Mouse (Mus musculus) testis, postnatal 10 days (tissue): Measurements from ENCODE around the gene Lipc.

ENCODE experiments used
- DNase-seq: peaks from one replicate; pipeline ENCODE4 v3.0.0; 2021; ENCODE audit warnings: low spot score

Gene Lipc

DNA sequence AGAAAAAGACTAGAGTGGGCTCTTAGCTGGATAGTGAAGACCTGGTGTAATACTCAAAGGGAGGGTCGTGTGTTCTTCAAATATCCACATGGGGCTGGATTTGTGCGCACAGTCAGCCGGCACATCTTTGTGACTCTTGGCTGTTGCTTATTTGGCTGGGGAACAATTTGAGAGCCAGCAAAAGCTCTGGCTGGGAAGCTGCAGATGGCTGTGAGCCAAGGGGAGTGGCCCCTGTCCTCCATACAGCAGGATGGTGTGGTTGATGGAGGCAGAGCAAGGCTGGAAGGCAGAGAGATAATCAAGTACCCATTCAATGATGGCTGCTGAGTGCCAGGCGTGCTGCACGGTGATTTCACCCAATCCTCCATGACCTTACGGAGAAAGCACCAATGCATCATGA lies 96.2 kb downstream of the Lipc start:
- peak; percentile 62 for DNase-seq

DNA sequence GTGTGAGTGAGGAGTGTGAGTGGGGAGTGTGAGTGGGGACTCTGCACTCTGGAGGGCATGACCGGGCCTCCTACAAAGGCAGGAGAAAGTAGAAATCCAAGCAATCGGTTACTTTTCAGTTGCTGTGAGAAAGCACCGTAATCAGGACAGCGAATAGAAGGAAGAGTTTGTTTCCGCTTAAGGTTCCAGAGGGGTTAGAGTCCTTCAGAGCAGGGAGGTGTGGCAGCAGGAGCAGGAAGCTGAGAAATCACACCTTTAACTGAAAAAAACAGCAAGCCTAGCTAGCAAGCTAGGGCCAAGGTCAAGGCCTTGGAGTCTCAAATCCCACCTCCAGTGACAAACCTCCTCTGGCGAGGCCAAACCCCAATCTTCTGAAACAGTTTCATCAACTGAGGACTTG lies 97.1 kb downstream of the Lipc start:
- no peak for DNase-seq

DNA sequence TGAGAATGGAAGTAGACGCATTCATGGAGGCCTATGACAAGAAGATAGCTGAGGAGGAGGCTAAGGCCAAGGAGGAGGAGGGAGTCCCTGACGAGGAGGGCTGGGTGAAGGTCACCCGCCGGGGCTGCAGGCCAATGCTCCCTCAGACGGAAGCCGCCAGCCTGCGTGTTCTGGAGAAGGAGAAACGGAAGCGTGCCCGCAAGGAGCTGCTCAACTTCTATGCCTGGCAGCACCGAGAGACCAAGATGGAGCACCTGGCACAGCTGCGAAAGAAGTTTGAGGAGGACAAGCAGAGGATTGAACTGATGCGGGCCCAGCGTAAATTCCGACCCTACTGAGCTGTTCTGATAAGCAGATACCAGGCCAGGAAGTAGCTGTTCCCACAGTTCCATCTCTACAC lies 98.9 kb downstream of the Lipc start:
- DNase-seq, result peak; percentile 61

DNA sequence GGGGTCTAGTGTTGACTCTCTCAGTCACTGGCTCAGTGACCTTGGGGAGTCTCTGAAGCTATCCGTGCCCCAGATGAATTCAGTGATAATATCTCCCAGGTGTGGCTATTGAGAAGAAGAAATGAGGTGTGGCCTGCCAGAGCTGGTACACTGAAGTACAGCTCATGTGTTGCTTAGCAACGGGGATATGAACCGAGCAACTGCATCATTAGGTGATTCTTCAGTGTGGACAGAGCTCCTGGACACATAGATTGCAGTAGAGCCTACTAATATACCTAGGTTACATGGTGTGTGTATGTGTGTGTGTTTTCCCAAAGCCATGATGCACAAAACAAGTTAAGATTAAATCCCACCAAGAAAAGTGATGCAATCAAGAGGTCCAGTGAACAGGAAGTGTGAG lies 100.5 kb downstream of the Lipc start:
- no peak for DNase-seq

DNA sequence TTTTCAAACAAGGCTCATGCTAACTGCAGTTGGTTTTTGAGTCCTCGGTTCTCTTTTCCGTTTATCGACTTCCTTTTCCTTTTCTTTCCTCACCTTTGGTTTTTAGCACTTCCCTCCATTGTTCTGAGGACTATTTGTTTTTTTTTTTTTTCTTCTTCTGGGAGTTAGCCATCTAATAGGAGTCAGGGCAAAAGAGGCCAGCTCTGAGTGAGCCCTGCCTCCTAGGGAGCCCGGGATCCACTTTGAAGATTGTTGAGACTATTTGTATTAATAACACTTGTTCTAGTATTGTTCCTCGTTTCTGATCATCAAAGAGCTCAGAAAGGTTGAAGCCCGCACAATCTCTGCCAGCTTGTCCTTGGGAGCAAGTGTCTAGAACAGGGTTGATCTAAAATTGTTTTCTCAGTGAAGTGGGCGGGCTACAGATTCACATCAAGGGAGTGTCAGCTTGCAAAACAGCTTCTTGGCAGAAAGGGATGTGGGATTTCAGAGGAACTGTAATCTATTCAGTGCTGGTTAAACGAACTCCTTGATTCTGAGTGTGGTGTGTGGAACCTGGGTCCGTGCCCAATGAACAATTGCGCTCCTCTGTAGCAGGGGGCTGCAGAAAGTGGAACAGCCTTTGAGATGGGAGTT lies 103.8 kb downstream of the Lipc start:
- DNase-seq, result no peak

DNA sequence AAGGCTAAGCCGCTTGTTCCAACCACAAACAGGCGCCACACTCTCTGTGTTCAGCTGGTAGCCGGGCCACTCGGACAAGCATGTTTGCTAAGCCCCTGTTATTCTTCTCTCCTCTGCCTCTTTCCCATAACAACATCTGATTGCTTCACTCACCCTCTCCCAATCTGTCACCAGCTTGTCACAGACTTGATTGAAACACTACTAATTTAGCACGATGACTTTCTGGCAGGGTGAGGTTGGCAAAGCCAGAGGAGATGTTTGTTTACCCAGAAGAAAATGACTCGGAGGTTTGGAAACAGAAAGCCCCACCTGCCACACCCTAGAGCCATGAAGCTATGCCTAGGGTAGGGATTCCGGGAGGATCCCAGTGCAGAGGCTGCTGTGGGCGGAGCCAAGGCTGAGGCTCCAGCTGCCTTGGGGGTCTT lies 104.4 kb downstream of the Lipc start:
- DNase-seq, result no peak

DNA sequence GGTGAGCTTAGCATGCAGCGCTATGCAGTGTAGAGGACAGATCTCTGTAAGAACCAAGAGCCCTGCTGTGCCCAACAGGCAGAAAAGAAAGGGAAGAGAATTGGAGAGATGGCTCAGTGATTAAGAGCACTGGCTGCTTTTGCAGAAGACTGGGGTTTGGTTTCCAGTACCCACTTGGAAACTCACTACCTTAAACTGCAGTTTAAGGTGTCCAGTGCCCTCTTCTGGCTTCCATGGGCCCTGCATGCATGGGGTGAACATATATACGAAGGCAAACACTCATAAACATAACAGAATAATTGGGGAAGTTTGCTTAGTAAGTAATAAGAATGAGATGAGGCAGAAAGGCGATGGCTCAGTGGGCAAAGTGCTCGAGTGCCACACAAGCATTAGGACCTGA lies 108.8 kb downstream of the Lipc start:
- no peak for DNase-seq

DNA sequence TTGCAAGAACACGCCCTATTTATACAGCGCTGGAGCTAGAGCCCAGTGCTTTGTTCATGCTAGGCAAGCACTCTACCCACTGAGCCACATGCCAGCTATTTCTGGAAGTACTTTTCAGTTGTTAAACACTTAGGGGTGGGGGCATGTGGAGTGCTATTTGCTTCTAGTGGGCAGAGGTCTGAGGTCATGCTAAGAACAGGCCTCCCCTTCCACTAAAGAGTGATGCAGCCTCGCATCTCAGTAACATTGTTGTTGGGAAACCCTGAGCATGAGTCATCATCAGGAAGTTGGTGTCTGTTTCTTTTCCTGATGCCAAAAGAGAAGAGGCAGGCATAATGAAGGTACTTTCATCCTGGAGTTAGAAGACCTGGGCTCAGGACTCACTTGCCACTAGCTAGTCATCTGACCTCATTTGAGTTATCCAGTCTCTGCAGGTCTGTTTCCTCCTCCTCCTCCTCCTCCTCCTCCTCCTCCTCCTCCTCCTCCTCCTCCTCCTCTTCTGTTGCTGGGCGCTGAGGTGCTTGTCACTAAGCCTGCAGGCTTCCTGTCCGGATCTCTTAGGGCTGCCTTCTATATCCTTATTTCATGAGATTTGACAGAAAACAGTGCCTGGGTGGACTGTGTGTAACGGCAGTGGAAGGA lies 109.6 kb downstream of the Lipc start:
- no peak for DNase-seq

DNA sequence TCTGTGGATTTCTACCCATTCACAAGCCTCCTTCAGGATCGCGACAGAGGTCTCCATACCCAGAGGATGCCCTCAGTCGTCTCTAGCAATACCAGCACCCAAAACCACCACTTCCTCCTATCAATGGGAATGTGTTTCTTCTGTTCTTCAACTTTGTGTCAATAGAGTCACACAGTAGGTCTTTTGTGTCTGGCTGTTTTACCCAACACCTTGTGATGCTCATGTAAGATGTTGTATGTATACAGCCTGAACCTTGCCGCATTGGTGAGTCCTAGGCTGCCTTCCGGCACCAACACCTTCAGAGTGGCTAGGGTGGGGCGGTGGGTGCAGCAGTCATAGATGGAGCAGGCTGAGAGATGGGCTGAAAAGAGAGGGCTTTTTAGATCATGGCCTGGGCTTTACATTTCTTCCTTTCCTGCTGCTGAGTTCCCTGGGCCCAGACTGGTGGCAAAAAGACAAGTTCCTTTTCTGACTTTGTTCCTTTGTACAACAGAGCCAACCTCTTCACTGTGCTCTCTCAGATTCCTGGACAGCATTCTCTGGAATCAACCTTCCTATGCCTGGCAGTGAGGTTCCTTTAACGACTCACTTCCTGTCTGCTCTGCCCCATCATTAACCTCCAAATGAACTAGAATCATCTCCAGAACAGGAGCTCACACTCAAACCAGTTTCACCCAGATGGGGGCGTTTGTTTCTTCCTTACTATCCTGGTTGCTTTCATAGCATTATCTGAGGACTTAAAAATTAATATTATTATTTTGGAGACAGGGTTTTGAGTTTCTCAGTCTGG lies 110.4 kb downstream of the Lipc start:
- no peak for DNase-seq

DNA sequence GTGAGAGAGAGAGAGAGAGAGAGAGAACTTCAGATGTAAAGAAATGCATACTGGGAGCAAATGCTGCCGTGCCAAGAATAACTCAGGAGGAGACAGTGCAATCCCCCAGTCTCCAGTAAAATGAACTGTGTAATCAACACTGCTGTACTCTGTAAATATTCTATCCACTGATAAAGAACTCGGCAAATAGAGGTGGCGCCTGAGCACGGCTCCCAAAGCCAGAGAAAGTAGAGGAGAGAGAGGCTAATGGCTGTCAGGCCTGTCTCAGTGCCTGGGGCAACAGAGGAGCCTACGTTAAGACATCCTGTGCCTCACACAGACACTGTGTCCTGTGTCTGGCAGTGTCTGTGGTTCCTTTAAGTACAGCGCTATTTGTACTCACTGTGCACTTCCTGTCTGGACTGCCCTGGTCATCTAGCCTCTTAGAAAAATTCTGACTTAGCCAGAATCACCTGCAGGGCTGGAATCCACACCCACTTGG lies 111.1 kb downstream of the Lipc start:
- DNase-seq, result no peak

DNA sequence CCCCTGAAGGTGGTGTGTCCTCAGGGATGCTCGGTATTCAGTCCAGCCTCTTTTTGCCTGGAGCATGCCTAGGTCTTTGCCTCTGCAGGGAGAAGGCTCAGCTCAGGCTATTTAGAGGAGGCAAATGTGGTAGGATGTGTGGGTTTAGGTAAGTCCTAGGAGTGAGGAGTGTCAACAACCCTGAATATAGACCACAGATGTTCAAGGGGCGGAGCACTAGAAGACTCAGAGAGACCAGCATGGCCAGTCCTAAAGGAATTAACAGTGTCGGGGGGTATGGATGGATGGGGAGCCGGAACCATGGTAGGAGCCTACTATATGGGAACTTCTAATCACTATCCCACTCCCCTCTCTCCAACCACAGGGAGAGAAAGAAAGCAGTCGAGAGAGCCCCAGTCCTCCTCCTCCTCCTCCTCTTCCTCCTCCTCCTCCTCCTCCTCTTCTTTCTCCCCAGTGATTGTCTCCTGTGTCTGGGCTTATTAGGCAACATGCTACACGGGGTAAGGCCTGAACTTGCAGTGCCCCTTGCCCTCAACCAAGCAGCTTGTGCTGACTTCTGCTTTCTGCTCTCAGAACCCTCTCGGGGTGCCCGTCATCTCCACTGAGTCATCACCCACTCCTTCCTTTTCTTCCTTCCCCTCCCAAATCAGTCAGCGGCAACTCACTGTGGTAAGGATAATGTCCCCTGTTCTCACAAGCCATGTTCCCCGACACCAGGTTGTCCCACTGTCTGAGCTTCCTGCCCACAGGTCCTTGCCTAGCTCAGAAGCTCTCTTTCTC lies 113.7 kb downstream of the Lipc start:
- no peak for DNase-seq

DNA sequence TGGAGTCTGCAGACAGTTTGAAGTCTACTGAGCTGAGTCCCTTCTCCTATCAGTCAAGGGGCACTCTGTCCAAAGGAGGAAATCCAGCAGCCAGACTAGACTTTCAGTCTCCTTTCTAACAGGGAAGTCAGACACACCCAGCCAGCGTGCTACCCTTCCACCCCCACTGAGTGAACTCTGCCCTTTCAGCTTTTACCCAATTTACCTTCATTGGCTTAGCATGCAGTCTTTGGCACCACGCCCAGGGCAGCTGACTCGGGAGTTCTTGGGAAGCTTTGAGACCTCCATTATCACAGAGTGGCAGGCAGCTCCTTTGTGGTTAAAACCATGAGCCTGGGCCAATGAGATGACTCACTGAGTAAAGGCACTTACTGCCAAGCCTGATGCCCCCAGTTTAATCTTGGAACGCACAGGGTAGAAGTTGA lies 117.3 kb downstream of the Lipc start:
- peak; percentile 76 for DNase-seq

DNA sequence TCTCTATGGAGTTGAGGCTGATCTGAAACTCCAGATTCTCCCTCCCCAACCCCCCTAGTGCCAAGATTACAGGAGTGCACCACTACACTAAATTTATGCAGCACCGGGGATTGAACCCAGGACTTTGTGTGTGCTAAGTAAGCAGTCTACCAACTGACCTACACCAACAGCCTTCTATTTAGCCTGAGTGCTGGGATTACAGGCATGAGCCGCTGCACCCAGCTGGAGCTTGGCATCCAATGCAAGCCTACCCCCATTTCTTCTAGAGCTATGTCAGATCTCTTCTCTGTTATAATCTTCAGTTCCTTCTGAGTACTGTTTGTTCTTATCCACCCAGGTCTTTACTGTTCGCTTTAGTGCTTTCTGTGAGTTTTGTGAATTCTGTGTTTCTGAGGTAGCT lies 117.8 kb downstream of the Lipc start:
- DNase-seq, result no peak

DNA sequence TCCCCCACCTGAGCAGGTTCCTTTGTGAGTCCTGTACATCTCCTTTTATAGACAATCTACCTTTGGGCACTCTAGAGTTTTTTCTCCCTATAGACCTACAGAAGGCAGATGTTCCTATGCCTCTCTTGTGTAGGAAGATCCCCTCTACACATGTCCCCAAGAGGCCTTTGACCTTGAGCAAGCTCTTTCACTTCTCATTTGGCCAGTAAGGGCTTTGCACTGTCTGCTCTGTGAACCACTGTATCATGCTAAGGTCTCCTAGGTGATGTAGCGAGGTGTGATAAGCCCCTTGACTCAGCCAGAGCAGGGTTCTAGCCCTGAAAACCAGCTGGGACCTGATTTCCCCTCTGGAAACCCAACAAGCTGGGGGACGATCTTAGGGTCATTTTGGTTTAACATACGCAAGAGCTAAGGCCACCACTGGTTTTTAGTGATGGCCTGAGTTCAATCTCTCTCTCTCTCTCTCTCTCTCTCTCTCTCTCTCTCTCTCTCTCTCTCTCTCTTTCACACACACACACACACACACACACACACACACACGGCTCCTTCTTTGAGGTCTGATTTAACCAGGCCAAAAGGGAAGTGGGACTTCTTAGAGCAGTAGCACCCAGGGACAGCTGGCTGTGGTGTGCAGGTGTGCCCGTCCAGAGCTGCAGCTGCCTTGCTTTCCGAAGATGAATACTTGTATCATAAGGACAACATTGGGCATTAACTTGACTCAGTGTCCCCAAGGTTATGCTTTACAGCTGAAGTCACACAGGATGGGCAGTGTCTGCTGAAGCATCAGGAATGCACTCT lies 118.7 kb downstream of the Lipc start:
- no peak for DNase-seq

DNA sequence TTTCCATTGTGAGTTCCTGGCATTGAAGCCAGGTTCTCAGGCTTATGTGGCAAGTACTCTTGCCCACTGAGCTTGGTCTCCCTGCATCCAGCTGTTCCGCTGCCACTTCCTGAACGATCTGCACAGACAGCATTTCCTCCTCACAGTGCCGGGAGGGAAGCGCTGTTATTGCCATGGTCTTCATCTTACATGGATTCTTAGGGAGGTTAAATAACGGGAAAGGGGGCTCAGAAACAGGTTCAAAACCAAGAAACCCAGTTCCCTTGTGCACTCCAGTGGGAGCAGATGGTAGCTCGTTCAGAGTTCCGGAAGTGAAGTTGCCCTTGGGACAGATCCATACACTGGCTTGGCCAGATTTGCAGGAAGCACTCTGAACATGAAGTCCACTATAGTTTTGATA lies 119.8 kb downstream of the Lipc start:
- DNase-seq, result no peak

DNA sequence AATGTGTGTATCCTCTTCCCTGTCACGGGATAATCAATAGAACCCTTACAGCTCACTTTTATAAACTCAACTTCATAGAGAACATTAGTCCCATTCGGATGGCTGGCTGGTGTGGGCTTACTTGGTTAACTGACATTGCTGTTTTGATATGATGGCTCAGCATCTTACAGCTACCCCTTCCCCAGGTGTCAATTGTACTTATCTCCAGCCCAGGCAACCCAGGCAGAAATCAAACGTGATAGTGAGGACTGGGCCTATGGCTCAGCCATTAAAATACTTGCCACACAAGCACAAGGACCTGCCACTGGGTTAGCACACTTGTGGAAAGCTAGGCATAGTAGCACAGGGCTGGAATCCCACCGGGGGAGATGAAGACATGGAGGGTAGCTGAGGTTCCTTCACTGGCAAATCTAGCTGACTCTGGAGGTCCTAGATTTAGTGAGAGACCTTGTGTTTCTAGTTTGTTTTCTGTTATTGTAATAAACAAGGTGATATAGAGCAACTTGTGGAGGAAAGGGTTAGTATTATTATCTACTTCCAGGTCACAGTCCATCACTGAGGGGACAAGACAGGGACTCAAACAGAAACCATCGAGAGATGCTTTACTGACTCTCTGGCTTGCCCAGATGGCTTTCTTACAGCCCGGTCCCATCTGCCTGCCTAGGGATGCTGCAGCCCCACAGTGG lies 121.0 kb downstream of the Lipc start:
- no peak for DNase-seq

DNA sequence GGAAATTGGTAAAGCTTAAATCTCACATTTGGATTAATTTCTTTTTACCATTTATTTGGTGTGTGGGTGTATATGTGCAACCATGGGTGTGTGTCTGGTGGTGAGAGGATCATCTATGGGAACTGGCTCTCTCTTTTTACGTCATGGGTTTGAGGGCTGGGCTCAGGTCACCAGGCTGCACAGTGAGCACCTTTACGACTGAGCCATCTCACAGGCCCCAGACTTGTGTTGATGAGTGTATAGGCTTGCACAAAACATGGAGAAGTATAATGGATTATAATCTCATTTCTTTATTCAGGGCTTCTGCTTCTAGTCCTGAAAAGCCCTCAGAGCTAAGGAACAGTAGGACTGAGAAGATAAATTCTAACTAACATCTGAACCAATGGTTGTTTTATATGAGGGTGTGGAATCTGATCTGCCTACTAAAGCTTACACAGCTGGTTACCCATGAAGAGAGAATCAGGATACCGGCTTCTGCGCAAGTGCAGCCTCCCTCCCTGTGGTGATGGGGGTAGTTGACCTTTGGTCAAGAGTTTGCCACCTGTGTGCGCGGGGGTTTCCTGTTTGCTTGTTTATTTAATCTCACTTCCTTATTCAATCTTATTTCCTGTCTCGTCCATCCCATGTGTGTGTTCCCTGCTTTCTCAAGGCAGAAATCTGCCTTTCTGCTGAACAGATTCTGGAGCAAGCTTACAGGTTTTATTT lies 122.1 kb downstream of the Lipc start:
- DNase-seq, result no peak

DNA sequence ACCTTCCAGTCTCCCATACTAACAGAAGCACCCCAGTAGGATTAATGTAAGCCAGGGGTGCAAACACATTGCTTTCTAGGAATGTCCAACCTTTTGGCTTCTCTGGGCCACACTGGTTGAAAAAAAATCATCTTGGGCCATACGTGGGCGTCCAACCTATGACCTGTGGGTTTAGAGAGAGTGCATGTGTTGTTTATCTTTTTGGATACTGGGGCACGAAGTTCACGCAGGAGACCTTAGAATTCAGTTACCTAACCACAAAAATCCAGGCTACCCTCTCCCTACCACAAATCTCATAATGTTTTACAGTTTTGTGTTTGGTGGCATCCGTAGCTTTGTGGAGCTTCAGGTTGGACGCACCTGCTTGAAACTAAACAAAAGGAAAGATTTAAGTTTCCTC lies 124.1 kb downstream of the Lipc start:
- no peak for DNase-seq

DNA sequence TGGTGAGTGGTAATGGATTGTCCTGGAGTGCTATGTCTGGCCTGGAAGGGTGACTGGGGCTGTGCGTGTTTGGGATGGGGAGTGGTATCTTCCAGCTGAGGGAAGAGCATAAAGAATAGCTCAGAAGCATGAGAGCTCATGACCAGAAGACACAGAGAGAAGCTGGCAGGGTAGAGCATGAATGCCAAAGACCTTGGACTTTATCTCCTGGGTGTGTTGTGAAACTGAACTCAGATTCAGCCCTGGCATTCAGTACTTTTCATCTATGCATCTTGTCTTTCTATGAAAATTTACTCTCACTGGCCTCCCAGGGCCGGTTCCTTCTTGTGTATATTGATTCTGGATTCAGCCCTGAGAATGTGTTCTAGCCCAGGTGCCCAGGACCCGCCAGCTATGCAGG lies 127.9 kb downstream of the Lipc start:
- no peak for DNase-seq

DNA sequence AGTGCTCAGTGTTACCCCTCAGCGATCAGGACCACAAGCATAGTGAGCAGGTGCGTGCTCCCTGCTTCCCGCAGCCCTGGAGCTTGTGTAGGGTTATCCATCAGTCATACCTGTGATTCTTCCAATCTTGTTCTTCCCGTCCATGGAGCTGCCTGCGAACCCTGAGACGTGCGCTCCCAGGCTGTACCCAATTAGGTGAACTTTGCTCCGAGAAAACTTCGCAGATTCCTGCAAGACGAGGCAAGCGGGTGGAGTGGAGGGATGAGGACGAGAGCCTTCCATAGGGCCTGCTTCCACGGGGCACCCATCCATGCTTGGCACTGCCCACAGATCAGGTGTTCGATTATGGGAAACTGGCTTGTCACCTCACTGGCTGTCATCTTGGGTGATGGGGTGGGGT lies 133.3 kb downstream of the Lipc start:
- DNase-seq, result no peak
